Mouse (Mus musculus): ENCODE results near the gene Wdr95.

DNA sequence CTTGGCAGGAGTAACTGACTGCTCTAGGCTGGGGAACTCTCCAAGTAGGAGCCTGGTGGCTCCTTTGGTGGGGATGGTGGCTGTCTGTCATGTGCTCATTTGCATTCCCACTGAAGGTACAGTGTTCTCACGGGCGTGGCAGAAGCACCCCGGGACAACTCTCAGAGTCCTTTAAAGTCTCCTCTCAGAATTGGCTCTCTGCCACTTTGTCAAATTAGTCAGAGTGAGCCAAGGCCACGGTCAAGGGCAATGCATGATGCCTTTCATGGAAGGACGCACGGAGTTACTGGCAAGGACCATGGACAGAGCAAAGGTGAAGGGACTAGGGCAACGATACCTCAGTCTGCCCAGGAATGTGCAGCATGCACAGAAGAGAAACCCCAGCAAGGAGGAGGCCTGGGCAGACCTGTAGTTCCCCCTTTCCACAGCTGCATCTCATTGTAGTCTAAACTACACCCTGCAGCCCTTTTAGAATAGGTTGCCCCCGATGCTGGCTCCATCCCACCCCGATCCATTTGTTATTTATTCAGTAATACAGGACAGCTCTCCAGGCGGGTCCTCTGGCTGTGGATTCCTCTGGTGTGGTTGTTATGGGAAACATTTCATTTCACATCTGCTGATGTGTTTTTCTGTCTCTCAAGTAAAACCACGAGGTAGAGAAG, 40.0 kb upstream of the Wdr95 start:
- TF ChIP-seq CTCF (IDR thresholded peaks at IDR 0.05; ENCODE audit: low read depth) (no peak), EP300 (optimal IDR thresholded peaks at IDR 0.05) (no peak)

Measured in stomach, postnatal 0 days (tissue).